Mouse (Mus musculus) layer of hippocampus, adult 9-10 months (tissue): ENCODE measurements around the gene D17Wsu92e.

Source experiments
- DNase-seq: peaks from one replicate; pipeline ENCODE4 v3.0.0; 2022; ENCODE audit warnings: low spot score

The D17Wsu92e gene

DNA sequence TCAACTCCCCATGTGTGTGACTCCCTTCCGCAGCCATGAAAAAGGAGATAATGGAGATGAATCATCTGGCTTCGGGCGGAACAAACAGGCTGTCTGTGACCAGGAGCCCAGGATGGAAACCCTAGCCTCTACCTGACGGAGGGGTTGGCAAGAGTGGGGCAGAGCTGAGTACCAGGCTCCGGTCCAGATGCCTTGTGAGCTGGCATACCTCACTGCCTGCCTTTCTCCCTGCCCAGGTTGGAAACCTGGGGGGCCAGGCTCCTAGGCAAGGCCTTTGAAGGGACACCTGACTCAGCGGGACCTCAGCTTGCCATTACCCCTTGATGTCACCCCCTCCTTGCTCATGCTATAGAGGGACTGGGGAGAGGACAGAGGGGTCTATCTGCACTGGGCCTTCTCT lies 79.5 kb downstream of the D17Wsu92e start:
- no peak for DNase-seq

DNA sequence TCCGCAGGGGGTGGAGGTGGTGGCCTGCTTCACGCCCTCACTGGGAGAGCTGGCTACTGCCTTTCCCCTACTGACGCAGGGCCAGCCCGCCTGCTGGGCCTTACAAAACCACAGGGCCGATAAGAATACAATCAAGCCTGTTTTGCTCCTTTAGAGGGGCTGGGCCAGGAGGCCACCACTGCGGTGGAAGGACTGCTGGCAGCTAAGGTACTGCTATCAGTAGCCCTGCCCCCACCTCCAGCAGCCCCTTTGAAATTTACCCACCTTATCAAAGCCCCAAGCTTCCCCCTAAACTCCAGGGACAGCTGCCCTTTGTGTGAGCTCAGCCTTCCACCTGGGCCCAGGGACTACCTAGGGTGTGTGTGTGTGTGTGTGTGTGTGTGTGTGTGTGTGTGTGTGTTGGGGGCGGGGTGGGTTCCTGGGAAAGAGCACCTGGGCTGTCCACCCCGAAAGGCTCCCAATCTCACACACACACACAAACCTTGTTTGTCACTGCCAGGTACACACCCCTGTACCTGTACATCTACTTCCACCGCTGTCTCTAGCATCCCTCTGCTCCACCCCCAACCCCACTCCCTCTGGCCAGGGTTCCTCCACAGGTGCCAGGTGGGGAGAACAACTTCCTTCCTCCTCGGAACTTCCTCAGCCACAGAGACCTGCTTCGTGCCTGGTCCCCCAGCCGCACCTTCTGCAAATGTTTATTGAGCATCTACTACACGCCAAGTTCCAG lies 85.9 kb downstream of the D17Wsu92e start:
- no peak for DNase-seq

DNA sequence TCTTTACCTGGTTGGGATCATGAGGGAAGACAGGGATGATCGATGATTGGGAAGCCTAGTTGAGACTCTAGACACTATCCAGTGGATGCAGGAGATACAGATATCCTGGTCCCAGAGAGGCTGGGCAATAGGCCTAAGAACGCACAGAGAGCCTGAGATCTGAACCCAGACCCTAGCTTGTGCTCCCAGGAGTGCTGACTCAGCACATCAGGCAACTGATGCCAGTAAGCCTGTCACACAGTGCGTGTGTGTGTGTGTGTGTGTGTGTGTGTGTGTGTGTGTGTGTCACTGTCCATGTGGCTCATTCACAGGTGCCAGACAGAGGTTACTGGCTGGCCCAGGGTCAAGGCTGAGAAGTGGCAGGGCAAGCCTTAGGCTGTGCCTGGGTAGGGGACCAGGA lies 87.8 kb downstream of the D17Wsu92e start:
- DNase-seq, result no peak

DNA sequence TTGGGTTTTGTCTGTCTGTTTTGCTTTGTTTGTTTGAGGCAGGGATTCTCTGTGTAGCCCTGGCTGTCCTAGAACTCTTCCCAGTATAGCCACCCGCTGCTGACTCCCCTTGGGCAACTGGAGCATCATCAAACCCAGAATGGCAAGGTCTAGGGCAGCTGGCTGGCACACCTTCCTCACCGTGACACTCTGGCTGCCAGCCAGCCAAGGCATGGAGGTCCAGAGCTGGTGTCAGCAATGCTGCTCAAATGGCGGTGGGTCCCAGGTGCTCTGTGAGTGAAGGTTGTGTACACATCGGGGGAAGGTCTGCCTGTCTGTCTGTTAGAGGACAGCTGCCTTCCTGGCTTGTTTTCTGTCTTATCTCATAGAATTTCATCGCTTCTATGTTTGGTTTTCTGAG lies 88.3 kb downstream of the D17Wsu92e start:
- no peak for DNase-seq

DNA sequence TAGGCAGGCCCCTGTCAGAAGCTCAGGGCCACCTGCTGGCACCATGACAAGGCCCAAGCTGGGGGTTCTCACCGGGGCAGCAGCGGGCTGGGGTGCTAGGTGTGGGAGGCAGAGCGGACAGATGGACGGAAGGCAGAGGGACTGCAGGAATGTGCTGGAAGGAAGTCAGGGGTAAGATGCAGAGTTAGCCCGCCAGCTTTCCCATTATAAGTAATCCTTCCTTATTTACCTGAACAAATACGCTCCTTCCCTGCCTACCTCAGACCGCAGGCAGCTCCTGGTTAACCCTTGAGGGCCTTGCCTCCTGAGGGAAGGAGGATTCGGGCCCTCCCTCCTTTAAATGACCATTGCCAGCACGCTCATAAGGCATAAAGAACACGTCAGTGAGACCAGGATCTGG lies 91.7 kb downstream of the D17Wsu92e start, which contains the start of gene Spdef:
Spdef (minus strand) TSS at position 186 of the 400 bp plus-strand sequence.
- no peak for DNase-seq

DNA sequence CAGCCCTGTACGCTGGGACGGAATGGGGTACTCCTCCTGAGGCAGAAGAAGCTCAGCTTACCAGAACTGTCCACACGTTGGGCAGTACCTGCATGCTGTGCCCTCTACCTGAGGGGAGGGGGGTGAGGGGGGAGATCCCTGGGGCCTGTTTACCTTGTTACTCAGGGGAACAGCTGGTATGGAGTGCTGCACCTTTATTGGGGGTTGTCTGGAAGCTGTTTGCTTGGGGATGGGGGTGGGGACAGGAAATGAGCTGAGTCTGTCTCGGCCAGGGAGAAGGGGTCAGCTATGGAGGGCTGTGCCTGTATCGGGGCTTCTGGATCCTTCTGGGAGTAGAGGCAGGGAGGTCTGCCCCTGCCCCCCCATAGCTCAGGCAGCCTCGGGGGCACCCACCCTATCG lies 93.9 kb downstream of the D17Wsu92e start:
- DNase-seq, result no peak

DNA sequence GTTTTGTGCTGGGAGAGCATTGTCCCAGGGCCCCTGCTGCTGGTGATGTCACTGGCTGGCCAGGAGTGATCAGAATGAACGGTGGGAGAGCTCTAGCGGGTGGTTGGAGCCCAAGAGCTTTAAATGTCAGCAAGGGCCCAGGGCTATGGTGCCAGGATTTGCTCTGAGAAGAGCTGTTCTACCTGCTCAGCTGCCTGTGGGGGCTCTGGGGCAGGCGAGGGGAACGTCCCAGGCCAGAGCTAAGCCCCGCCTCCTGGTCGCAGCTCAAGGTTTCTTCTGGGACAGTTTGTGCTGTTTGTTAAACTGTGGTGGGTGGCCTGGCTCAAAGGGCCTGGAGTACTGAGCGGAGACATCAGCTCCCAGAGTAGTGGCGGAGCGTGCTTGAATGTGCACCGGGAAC lies 95.0 kb downstream of the D17Wsu92e start:
- no peak for DNase-seq

DNA sequence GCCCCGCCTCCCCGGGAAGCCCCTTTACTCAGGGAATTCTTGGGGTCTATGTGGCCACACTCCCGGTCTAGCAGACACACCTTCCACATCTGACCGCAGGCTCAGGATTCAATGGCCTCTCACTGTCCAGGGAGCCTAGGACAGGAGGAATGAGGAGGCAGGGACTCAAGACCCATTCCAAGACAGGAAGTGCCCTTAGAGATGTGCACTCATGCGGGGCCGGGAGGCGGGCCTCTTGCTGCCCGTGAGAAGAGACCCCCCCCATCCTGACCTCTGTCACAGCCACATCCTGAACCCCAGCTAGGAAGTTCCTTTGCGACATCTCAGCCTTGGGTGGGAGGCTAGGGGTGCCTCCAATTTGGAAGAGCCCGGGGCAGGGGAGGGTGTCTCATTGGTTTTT lies 95.4 kb downstream of the D17Wsu92e start:
- DNase-seq, result no peak

DNA sequence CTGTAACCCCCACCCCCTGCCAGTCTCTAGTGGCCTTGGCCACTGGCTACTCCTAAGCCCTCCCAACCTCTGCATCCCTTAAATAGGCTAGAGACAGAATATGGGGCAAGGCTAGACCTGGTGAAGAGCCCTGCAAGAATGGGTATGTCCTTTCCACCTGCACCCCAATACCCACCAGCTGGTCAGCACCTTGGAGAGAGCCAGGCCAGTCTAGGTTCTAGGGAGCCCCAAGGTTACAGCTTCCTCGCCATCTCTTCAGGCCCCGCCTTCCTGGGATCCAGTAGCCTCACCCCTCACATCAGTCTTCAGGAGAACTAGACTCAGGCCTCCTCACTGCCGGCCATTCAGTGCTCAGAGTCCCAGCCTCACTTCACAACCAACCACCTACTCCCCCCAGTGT lies 96.1 kb downstream of the D17Wsu92e start:
- no peak for DNase-seq

DNA sequence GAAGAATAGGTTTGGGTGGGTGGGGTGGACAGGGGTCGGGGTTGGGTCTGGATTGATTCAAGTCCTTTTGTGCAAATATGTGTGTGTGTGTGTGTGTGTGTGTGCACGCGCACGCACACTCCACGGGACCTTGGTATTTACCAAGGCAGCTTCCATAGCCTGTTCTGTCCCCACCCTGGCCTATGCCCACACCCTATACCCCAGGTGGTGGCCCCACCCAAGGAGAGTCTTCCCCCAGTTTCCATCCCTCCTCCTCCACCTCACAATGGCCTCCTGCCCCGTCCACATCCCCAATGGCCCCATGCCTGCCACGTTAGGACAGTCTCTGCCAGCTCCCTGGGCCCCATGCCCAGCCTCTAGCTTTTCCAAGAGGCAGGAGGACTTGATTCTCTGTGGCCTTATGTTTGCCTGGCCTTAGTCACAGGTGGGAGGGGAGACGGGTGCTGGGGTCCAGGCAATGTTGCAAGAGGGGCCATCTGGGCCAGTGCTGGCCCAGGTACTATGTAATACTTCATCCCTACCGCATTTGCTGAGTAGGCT lies 99.3 kb downstream of the D17Wsu92e start:
- no peak for DNase-seq

DNA sequence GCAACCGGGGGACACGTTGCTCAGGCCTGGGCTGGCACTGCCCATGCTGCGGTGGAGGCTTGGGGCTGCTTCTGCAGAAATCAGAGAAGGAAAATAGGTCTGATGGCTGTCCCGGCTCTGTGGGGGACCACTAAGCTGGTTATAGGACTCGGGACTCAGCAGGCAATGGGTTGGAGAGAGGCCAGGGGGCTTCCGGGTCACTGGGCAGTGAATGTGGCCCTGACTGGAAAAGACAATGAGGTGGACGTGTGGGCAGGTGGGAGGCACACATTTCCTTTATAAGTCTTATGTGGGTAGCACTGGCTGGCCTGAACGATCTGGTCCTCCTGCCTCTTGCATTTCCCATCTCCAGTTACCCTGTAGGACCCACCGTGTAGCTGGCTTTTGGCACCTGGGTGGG lies 100.1 kb downstream of the D17Wsu92e start:
- DNase-seq, result no peak

DNA sequence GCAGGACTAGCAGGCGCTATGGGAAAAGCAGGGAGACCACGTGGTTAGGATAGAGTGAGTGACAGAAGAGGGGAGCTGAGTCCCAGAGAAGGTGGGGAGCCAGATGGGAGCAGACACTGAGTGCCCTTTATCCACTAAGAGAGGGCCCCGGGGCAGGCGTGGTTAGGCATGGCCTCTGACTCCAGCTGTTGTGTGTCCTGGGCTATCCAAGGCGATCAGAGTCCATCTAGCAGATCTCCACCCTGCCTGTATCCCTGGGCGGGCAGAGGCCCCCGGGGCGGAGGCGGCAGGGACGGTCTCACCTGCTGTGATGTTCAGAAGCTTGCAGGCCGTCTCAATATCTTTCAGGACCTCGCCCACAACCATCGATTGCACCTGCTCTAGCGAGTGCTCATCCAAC lies 100.8 kb downstream of the D17Wsu92e start:
- DNase-seq, result no peak

DNA sequence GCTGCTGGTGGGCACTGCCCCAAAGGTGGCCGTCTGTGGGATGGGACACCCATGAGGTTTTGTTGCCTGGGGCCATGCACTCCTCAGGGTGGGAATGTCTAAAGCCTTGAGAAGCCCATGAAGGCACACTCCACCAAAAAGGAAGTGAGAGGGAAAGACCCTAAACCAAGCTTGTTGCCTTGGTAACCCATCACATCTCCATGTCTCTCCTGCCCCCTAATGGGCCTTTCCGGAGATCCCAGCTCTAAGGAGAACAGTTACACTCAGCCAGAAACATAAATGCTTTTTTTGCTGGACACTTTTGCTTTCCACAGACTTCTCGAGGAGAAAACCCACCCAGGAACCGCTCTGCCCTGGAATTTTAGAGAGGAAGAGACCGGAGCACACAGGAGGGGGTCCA lies 102.2 kb downstream of the D17Wsu92e start:
- DNase-seq, result no peak

DNA sequence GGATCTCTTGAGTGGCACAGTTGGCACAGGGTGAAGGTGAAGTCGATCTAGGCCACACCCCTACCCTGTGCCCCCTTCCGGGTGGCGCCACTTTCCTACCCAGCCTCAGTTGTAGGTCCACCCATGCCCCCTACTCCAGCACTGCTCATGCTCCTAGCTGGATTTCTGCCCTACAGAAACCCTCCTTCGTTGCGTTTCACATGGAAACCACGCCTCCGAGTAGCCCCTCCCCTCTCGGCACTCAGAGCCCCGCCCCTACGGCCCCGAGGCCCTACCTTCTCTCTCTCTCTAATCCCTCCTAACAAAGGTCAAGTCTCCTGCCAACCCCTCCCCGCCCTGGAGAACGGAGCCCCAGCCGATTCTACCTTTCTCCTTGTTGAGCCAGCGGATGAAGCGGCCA lies 103.6 kb downstream of the D17Wsu92e start:
- no peak for DNase-seq

DNA sequence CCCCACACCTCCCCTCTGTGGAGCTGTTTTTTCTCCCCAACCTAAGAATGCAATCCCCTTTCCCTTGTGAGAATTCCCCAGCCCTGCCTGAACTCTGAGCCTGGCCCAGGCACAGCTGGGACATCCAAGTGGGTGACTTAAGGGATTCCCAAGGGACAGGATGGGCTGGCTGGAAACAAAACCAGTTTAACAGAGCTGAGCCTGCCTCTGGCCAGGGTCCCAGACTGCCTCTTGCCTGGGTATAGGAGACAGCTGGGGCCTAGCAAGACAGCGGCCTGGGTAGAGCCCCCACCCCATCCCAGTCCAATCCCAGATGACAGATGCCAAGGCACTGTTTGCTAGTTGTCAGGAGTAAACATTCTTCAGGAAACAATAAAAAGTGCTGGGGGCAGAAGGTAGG lies 107.6 kb downstream of the D17Wsu92e start:
- no peak for DNase-seq

DNA sequence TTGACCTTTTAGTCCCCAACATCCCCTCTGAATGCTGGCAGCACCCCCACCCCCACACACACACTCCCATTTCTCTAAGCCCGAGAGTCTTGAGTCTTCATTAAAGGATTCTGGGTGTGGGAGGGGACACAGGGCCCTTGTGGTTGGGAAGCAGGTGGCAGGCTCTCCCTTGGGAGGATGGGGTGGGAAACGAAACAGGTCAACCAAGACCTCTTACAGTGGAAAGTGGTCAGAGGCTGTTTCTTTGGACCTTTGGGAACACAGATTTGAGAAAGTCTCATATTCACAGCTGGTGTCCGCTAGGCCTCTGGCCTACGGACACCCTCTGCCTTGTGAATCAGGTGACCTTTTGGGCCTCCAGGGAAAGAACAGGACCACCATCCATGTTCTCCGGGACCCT lies 110.8 kb downstream of the D17Wsu92e start:
- no peak for DNase-seq

DNA sequence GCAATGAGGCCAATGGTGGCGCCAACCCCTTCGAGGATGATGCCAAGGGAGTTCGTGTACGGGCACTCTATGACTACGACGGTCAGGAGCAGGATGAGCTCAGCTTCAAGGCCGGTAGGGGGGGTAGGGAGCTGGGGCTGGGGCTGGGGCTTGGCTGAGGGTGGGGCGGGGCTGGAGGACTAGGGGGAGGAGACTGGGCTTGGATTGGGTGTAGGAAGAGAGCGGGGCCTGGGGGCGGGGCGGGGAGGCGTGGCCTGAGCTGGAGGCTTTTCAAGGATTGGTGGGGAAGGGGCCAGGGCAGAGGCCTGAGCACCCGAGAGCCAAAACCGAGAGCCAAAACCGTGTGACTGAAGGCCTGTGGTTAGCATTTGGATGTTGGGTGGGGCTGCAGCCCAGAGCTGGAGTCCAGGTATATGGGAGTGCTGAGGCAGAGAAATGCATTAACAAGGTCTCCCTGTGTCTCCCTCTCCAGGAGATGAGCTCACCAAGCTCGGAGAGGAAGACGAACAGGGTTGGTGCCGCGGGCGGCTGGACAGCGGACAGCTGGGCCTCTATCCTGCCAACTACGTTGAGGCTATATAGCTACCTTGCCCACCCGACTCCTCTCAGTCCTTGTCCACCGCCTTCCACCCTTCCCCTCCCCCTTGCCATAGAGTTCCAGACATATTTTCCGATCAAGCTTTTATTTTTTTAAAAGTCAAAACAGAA lies 112.3 kb downstream of the D17Wsu92e start:
- no peak for DNase-seq

DNA sequence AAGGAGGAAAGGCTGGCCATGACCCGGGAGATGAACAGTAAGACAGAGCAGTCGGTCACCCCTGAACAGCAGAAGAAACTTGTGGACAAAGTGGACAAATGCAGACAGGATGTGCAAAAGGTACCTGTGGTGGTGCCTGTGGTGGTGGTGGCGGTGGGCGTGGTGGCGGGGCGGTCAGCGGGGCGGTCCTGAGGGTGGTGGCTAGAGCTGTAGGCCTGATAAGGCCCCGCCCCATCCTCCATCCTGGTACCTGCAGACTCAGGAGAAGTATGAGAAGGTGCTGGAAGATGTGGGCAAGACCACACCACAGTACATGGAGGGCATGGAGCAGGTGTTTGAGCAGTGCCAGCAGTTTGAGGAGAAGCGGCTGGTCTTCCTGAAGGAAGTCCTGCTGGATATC lies 114.8 kb downstream of the D17Wsu92e start:
- DNase-seq, result no peak

DNA sequence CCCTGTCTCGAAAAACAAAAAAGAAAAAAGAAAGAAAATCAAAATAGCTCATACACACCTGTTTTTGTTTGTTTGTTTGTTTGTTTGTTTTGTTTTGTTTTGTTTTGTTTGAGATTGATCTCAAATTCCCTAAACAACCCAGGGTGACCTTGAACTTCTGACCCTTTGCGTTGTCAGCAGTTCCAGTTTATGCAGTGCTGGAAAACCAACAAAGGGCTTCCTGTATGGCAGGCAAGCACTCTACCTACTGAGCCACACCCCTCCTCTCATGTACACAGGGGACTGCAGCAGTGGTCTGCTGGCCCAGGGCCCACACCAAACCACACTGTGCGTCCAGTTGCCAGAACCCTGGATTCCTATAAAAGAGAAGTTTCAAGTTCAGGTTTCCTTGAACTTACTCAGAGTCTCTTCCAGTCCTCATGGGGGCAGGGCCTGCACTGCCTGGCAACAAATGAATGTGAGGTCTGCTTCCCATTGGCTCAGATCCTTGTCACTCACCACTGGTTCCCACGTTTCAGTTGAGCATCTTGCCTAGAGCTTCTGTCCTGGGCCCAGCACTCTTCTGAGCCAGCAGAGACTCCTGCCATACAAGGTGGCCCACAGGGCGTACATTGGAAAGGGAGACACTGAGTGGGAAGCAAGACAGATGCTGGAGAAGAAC lies 116.4 kb downstream of the D17Wsu92e start:
- DNase-seq, result no peak

DNA sequence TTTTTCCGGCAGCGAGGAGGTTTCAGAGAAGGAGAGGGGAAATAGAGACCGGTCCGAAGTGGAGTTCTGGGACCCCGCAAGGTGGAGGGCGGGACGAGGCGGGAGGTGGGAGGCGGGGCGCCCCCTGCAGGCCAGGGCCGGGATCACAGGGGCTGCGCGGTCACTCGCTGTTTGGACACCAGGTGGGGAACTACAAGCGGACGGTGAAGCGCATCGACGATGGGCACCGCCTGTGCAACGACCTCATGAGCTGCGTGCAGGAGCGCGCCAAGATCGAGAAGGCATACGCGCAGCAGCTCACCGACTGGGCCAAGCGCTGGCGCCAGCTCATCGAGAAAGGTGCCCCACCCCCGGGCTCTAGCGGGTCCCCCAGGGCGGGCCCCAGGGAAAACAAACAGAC lies 117.9 kb downstream of the D17Wsu92e start:
- no peak for DNase-seq

DNA sequence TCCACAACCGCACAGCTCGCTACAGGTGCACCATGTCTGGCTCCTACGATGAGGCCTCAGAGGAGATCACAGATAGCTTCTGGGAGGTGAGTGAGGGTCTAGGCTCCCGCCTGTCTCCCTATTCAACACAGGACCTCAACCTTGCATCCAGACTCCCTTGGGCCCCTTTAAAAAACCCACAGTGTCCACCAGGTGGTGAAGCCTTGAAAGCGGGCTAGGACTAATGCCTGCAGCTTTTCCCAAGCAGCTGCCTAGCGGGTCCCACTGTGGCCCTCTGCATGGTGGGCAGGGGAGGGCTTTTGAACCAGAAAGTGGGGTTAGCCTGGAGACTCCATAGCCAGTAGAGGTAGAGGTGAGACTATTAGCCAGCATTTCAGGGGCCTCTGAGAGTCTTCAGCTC lies 118.6 kb downstream of the D17Wsu92e start:
- DNase-seq, result no peak
